Mouse (Mus musculus) cerebral cortex, adult 2 months (tissue): ENCODE results near the gene Gk.

ENCODE experiments used
- WGBS: fragments of 180-500 bp; shearing (Covaris S2); methylation state at CpG from one replicate; pipeline ENCODE4 v1.1.7; 2018; 5-methylcytosine and 5-hydroxymethylcytosine counted together

The Gk gene

DNA sequence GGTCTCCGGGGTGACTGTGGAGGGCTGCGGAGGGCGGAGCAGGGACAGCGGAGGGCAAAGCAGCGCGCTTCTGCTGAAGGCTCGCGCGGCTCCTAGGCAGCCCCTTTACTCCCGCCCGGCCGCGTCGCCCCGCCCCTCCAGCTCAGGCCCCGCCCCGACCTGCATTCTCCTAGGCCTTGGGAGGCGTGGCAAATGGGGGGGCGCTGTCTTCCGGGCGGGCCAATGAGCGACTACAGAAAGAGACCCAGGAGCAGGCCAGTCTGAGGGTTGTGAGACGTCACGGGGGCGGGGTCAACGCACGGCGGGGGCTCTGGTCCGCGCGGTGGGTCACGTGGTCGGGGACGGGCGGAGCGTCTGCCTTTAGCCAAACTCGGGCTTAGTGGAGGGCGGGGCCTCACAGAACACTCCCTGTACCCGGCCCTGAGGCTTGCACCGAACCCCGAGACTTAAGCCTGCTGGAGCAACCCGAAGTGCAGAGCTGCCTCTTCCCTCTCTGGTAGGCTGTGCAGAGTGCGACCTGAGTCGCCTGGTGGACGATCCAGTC is at the start of gene Gk:
Gene Gk (minus strand): TSS at position 276 of the 544 bp plus-strand sequence.
- WGBS = under 1% methylated on average over 43 of the region's 45 CpGs

DNA sequence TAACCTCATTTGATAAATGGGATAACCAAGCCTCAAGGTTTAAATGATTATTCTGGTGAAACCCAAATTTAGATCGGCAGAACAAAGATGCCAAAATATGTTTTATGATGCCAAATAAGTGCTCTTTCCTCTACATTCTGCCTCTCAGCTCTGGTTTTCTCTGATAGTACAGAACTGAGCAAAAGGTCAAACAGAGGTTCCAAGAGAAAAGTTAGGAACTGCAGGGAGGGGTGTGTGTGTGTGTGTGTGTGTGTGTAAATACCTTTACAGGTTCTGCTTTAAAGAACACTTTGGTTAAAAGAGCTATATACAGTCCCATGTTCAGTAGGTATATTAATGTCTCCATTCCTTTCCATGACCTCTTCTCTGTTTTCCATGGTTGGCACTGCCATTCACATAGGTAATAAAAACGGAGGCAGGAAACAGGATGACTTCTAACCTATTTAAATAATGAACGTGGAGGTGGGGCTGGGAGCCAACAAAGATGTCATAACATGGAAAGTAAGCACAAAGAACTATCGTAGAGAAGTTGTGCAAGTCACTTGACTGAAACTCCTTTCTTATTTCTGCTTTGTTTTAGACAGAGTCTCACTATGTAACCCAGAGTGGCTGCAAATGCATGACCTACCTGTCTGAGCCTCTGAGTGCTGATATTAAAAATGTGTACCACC is 28.2 kb upstream of the Gk start:
- 76% methylated on average over 4 of the region's 4 CpGs for WGBS

GRCm38 (mm10) chrX:85797449-85797848 is 20.8 kb upstream of the Gk start:
- 91% methylated on average over 2 of the region's 2 CpGs for WGBS

GRCm38 (mm10) chrX:85778346-85778745 is 1.7 kb upstream of the Gk start:
- 74% methylated on average over 3 of the region's 3 CpGs for WGBS

GRCm38 (mm10) chrX:85777141-85777540 is 522 bp upstream of the Gk start:
- 6% methylated on average over 17 of the region's 17 CpGs for WGBS

DNA sequence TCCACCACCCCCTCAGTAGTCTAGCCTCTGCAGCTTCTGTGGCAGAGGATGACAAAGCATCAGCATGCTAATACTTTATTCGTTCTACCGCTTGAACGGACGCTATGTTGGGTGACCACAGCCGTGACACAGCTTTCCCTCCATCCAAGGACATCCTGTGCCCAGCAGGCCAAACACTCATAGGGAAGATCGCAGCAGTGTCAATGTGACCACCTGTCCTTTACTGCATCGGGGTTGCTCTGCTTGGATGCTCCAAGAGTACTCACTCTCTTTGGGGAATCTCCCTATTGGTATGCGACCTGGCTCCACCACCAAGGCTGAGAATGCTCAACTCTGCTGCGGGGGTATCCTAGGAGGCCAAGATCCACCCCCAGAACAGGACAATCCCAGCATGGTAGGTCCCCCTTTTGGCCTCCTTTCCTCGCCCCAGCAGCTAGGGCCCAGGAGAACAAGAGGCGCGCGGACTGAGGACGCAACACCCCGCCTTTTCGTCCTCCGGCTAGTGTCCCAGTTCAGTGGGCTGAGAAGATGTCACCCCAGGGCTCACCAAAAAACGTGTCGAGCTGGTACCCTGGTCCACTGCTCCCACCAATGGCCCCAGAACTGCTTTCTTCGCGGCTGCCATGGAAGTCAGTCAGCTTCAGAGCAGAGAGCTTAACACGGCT is 608 bp downstream of the Gk start:
- WGBS = 5% methylated on average over 22 of the region's 22 CpGs

GRCm38 (mm10) chrX:85771303-85771702 is 5.3 kb downstream of the Gk start:
- WGBS = 71% methylated on average over 3 of the region's 3 CpGs

DNA sequence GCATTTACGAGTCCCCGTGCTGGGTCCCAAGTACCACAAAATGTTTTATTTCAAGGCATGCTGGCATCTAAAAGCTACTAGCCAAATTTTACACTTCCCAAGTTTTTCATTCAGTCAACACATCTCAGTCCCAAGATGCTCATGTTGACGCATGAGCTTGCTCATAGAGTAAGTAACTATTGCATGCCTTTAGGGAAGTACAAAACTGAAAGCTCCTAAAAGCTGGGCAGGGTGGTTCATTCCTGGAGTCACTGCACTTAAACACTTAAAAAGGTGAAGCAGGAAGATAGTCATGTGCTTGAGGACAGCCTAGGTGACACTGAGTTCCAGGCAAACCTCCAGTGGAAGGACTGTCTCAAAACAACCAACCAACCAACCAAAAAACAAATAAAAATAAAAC is 5.9 kb downstream of the Gk start:
- 92% methylated on average over 3 of the region's 3 CpGs for WGBS

DNA sequence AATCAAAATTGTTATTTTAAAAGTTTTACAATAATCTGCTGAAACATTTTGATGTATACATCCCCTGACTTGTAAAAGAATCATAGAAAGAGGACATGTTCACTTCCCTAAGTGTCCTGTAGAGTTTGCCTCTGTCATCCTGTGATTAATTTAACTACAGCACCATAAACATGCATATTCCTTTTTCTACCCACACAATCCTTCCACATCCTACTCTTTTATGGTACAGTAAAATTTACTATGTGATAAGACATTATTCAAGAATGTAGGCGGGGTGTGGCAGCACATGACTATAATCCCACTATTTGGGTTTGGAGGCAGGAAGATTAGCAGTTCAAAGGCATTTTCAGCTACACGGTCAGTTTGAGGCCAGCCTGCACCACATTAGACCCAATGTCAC is 8.0 kb downstream of the Gk start:
- WGBS = 71% methylated on average over 2 of the region's 2 CpGs

DNA sequence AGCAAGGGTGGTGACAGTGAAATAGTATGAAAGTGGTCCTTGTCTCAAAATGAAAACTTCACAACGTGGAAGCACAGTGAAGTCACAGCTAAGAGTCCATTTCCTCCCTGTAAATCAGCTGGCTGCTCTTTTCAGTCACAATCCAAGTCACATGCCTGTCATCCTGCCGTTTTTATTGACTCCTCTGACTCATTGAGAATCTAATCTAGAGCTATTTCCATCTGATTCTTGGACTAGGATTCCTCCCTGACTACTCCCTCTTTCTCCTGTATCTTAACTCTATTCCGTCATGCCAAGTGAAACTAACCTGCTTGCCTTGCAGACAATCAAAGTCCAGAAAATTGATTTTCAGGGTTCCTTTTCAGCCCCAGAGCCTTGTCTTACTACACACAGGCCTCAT is 20.6 kb downstream of the Gk start:
- WGBS = 48% methylated on average over 3 of the region's 3 CpGs

GRCm38 (mm10) chrX:85743837-85744236 is 32.8 kb downstream of the Gk start:
- WGBS = 70% methylated on average over 3 of the region's 3 CpGs

DNA sequence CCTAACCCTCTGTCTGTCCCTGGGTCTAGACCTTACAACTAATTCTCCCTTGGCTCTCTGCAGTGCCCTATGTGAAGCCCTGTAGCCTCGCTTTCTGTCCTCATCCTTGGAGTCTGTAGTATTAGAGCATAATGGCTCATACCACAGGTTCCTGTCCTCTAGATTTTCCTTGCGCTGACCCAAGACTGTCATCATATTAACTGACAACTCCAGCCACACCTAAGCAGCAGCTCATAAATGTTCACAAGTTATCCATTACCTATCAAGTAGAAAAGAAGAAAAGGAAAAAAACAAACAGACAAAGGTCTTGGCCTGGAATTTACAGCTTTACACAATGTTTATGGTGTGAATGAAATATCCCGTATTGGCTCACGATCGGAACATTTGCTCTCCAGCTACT is 43.4 kb downstream of the Gk start:
- 95% methylated on average over 5 of the region's 5 CpGs for WGBS

GRCm38 (mm10) chrX:85731133-85731938 is 45.3 kb downstream of the Gk start:
- WGBS = 91% methylated on average over 9 of the region's 9 CpGs

- WGBS = 67% methylated on average over 3 of the region's 3 CpGs
Observed at GRCm38 (mm10) chrX:85710399-85710798, 66.2 kb downstream of the Gk start.

DNA sequence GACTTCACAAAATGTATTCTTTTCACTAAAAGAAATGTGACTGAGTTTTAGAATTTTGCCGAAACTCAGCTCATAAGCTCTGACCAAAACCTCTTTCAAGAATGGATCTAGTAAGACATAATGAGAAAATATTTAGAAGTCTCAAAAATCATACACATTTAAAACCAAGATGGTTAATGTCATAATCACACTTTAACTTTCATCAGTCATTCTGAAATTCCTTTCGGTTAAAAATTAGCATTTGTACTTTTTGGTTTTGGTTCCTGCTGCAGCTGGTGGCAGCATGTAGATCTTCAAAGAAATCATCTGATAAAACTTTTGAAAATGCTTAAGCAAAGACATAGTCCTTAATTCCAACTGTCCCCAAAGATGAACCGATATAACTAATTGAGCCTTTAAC is 70.9 kb downstream of the Gk start:
- 85% methylated on average over 3 of the region's 3 CpGs for WGBS

DNA sequence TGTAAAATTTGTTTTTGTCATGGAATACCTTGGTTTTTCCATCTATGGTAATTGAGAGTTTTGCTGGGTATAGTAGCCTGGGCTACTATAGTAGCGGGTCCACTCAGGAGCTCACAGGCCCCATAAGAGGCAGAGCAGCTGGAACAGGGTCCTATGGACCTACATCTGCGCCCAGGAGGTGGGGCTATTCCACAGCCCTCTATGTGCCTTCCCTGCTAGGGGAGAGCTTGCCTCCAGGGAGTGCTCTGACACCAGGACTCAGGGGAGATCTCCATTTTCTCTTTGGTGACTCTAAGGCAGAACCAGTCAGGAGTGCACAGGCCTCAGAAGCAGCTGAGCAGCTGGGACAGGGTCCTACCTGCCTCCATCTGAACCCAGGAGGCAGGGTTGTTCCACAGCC is 92.9 kb downstream of the Gk start:
- 66% methylated on average over 2 of the region's 2 CpGs for WGBS

GRCm38 (mm10) chrX:85682125-85682524 is 94.5 kb downstream of the Gk start:
- WGBS = 30% methylated on average over 1 of the region's 1 CpGs

- WGBS = 8% methylated on average over 7 of the region's 7 CpGs
Observed at GRCm38 (mm10) chrX:85676808-85677207, 99.8 kb downstream of the Gk start.
